Mouse (Mus musculus) stomach, adult 2 months (tissue): ENCODE measurements around the gene Esrra. TPM values are rescaled to one million over a fixed set of nuclear protein-coding genes. Genes with fewer than 3 reads are reported as not detected.

Experiments
- polyA plus RNA-seq: library from polyadenylated mRNA; depleted of rRNA; stranded (reverse); fragments of >200 nt; gene quantifications from 2 replicates; pipeline ENCODE4 v1.2.3, GENCODE M21; 2012; rRNA removed

Esrra gene
- 80.2 and 108 TPM in 2 replicates for polyA plus RNA-seq

DNA sequence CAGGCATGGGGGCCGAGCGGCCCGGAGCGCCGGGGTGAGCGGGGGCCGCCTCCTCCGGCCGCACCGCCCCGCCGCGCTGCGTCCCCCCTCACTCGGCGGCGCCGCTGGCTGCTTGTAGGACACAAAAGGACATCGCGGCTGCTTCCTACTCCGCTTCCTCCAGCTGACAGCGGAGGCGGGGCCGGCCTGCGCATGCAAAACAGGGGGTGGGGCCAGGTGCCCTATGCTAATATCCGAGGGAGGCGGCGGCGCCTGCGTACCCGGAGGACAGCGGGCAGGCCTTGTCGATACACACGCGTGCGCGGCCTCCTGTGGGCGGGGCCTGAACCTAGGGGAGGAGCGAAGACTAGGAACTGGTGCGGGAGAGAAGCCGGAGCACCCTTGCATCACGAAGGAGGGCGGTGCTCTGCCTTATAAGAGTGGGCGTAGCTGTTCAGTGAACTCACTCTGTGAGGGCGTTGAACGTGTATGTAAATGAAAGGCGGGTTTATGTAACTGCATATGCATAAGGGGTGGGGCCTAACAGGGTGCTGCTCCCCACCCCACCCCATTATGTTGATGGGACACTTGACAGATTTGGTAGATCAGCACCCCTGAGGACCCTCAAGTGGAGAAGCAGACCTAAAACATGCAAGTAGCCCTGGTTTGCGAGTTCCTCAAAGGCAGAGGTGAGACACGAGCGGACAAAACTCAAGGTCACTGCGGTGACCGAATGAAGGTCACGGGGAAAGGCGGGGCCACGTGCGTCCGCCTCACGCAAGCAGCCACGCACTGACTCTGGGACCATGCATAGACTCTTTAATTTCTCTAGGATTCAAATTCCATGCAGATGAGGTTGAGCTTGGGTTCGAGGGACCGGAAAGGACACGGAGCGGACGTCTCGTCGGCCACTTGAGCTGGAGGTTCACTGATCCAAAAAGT is at the start of gene Esrra:
Gene Esrra, minus strand, starts transcription at position 167 of the 921 bp plus-strand sequence.

DNA sequence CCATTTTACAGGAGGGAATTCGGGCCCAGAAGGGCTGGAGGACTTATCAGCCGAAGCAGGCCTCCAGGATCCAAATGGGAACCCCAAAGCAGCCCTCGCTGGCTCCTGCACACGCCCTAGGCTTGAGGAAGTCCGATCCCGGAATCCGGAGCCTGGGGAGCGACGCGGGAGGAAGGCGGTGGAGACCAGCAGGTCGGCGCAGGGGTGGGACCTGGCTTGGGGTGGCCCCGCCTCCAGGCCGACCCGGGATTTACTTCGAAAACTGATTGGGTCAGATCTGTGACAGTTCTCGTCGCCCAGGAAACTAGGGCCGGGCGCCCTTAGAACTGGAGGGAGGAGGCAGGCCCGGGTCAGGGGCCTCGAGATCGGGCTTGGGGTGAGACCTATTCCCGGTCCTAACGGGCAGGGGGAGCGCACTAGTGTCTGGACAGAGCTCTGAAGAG is 20.7 kb upstream of the Esrra start, which contains the start of gene Gpr137:
Gene Gpr137, minus strand, starts transcription at position 232 of the 443 bp plus-strand sequence.

DNA sequence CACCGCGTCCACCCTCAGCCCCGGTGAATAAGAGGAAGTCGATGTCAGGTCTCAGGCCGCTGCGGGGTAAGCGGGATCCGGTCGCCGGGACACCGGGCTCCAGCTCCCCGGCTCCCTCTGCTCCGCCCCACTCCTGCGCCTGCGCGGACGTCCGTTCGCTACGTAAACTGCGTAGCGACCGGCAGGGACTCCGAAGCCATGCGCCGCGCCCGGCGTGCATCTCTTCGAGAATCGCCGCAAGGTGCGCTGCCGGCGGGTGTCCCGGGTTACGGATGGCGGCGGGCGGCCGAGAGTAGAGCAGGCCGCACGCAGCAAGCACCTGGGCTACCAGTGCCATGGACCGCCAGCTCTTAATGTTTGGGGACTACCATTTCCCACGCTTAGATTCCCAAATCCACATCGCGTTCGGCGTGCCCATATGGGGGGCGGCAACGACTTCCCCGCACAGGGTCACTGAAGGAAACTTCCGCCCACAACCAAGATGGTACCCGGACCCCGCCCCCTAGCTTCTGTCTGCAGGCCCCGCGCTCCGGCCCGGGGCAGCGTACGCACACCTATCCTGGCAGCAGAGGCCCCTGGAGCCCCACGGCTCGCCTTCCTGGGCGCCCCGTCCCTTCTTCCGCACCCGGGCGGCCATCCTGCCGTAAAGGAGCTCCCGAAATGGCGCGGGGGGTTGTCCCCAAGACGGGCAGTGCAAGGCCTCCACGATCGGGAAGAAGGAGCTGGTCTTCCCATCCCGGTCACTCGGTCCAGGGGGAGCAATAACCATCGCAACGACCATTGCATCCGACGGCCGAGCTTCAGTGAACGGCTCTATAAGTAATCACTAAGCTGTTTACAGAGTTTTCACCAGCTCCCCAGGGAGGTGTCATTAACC is 20.0 kb upstream of the Esrra start, which contains the start of gene Bad:
Gene Bad, plus strand, starts transcription at position 490 of the 877 bp plus-strand sequence.

GRCm38 (mm10) chr19:6934195-6934977 is 12.8 kb upstream of the Esrra start, which contains the start of gene Kcnk4:
Kcnk4 (minus strand) TSS chr19:6934515.

DNA sequence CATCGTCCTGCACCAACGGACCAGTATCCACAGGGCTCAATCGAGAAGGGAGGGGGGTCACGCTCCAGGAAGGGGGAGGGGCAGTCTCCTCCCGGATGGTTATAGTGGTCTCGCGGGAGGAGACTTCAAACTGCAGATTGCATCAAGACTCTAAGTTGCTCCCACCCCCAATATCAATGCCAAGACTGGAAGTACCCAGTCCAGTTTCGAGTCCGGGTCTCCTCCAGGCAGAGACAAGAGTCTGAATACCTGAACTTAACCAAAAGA is 3.6 kb upstream of the Esrra start, which contains the start of gene Catsperz:
Gene Catsperz, minus strand, starts transcription at position 74 of the 267 bp plus-strand sequence.

DNA sequence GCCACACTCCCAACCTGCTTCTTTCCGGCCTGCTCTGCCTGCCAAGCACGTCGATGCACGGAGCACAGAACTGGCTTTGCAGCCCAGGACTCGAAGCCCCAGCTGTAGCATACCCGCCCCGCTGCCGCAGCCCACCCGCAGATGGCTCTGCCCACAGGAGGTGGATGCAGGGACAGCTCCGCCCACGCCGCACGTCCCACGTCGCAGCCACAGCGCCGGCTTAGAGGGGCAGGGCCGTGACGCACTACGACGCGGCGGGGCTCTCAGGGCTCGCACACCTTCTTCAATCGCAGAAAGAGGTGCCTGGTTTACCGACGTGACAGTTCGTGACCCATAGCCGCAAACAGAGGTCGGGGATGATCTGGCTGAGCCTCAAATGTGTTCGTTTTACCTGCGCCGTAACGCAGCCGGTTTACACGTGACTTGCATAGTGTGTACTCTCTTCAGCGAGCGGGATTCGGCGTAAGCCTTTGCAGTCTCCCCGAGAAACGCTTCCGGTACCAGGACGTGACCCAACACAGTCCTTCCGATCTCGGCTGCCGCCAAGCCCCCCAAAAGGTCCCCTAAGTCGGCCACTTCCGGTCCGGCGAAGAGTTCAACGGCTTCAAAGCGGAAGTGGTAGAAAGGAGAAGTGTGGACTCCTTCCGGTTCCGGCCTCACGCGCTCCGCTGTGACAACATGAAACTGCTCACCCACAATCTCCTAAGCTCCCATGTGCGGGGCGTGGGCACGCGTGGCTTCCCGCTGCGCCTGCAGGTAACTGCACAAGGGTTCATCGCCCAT is 11.9 kb downstream of the Esrra start, which contains the start of the genes Trmt112 and Prdx5:
Gene Trmt112, plus strand, starts transcription at position 192 of the 783 bp plus-strand sequence.
Gene Prdx5, minus strand, starts transcription at position 600 of the 783 bp plus-strand sequence.

Other genes with a start within 250 kb of the Esrra start
- 27.6 and 35.1 TPM in 2 replicates for gene Rps6ka4, start 81.2 kb downstream of the Esrra start, polyA plus RNA-seq
- 1.9 and 5.4 TPM in 2 replicates for gene Ccdc88b, start 63.6 kb downstream of the Esrra start, polyA plus RNA-seq
- 48.8 and 58.9 TPM in 2 replicates for gene Trmt112, start 12.1 kb downstream of the Esrra start, polyA plus RNA-seq
- gene Prdx5, start 11.7 kb downstream of the Esrra start, polyA plus RNA-seq: 75.1 and 83.7 TPM in 2 replicates
- 1.0 and 2.0 TPM in 2 replicates for gene Catsperz, start 3.6 kb upstream of the Esrra start, polyA plus RNA-seq
- 0.16 and 0.26 TPM in 2 replicates for gene Kcnk4, start 12.7 kb upstream of the Esrra start, polyA plus RNA-seq
- 35.8 and 50.6 TPM in 2 replicates for gene Bad, start 20.0 kb upstream of the Esrra start, polyA plus RNA-seq
- 80.5 and 90.5 TPM in 2 replicates for gene Gpr137, start 20.7 kb upstream of the Esrra start, polyA plus RNA-seq
- 89.2 and 116 TPM in 2 replicates for gene Ppp1r14b, start 53.2 kb upstream of the Esrra start, polyA plus RNA-seq
- 63.9 and 66.6 TPM in 2 replicates for gene Plcb3, start 54.7 kb upstream of the Esrra start, polyA plus RNA-seq
- 13.1 and 16.3 TPM in 2 replicates for gene Fkbp2, start 58.7 kb upstream of the Esrra start, polyA plus RNA-seq
- gene Vegfb, start 65.8 kb upstream of the Esrra start, polyA plus RNA-seq: 62.1 and 102 TPM in 2 replicates
- gene Dnajc4, start 70.8 kb upstream of the Esrra start, polyA plus RNA-seq: 24.5 and 30.1 TPM in 2 replicates
- 48.4 and 63.7 TPM in 2 replicates for gene Nudt22, start 74.3 kb upstream of the Esrra start, polyA plus RNA-seq
- 8.2 and 10.0 TPM in 2 replicates for gene Trpt1, start 74.3 kb upstream of the Esrra start, polyA plus RNA-seq
- 16.6 and 20.2 TPM in 2 replicates for gene Fermt3, start 97.7 kb upstream of the Esrra start, polyA plus RNA-seq
- 11.6 and 11.9 TPM in 2 replicates for gene Stip1, start 118.2 kb upstream of the Esrra start, polyA plus RNA-seq
- gene Macrod1, start 135.0 kb upstream of the Esrra start, polyA plus RNA-seq: 41.9 and 71.8 TPM in 2 replicates
- 0.12 and 0.35 TPM in 2 replicates for gene Flrt1, start 183.9 kb upstream of the Esrra start, polyA plus RNA-seq